Mouse (Mus musculus) midbrain, embryonic 16.5 days (tissue): ENCODE data around the gene Col10a1. TPM values are rescaled to one million over a fixed set of nuclear protein-coding genes. Genes with fewer than 3 reads are reported as not detected.
A peak's percentile ranks its signal among the peaks of the same experiment; 100 is the strongest.

Experiments
- ATAC-seq: fragments of 200-750 bp; cut with Nextera tagmentation; 2 replicates; pipeline ENCODE4 v1.8.0; 2017; ENCODE audit warnings: moderate TSS enrichment
- H3K27ac ChIP-seq: fragments of 300-500 bp; sonication (generic); 2 replicates; pipeline ENCODE4 v1.5.1; 2014; ENCODE audit warnings: mild to moderate bottlenecking, low read length, mixed read lengths
- H3K27me3 ChIP-seq: fragments of 300-500 bp; sonication (generic); 2 replicates; pipeline ENCODE4 v1.6.1; 2014; ENCODE audit warnings: low read depth, low read length, mixed read lengths; ENCODE audit not compliant: control insufficient read depth, insufficient read depth
- H3K36me3 ChIP-seq: fragments of 300-500 bp; sonication (generic); 2 replicates; pipeline ENCODE4 v1.6.1; 2014; ENCODE audit warnings: mild to moderate bottlenecking, low read length, moderate library complexity, mixed read lengths; ENCODE audit not compliant: control insufficient read depth, insufficient read depth
- H3K4me1 ChIP-seq: fragments of 300-500 bp; sonication (generic); 2 replicates; pipeline ENCODE4 v1.6.1; 2014; ENCODE audit warnings: mild to moderate bottlenecking, low read length, mixed read lengths; ENCODE audit not compliant: control insufficient read depth, insufficient read depth
- H3K4me2 ChIP-seq: fragments of 300-500 bp; sonication (generic); 2 replicates; pipeline ENCODE4 v1.6.1; 2014; ENCODE audit warnings: mild to moderate bottlenecking, low read length, mixed read lengths
- H3K4me3 ChIP-seq: fragments of 300-500 bp; sonication (generic); 2 replicates; pipeline ENCODE4 v1.5.1; 2014; ENCODE audit warnings: low read depth, mild to moderate bottlenecking, low read length, moderate library complexity, mixed read lengths
- H3K9ac ChIP-seq: fragments of 300-500 bp; sonication (generic); 2 replicates; pipeline ENCODE4 v1.6.1; 2014; ENCODE audit warnings: low read depth, low read length, mixed read lengths
- H3K9me3 ChIP-seq: fragments of 300-500 bp; sonication (generic); replicated peaks from 2 replicates; pipeline ENCODE4 v1.6.1; 2014; ENCODE audit warnings: mild to moderate bottlenecking, low read length, mixed read lengths; ENCODE audit not compliant: control insufficient read depth, poor library complexity, severe bottlenecking
- WGBS: fragments of 180-500 bp; shearing (Covaris S2); extraction: QIAGEN DNeasy Blood & Tissue Kit; methylation state at CpG from one replicate; pipeline ENCODE4 v1.1.7; 2014; 5-methylcytosine and 5-hydroxymethylcytosine counted together
- polyA plus RNA-seq: library from polyadenylated mRNA; unstranded; fragments of >200 nt; fragmentation: Nextera tagmentation; extraction: Ambion mirVana; gene quantifications from 2 replicates; pipeline ENCODE4 v1.2.1, GENCODE M21; 2015

Gene Col10a1
- 0.15 and 0.46 TPM in 2 replicates for polyA plus RNA-seq

DNA sequence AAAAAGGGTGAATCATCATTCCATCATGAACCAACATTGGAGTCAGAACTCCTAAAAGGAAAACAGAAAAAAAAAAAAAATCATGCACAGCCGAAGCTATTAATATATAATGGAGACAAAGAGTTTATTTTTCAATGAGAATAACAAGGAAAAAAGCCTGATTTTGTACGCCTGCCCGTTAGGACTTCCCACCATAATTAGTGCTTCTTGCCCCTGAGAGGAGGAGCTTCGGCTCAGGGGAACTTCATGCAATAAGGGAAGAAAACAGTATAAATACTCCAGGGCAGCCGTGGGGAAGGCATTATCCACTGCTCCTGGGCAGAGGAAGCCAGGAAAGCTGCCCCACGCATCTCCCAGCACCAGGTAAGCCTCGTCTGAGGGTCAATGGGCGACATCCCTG is at the start of gene Col10a1:
Col10a1 (plus strand) TSS at position 301 of the 400 bp plus-strand sequence.
- WGBS: 71% methylated on average over 8 of the region's 8 CpGs
- ATAC-seq: no peak
- Histone ChIP-seq H3K9me3 (no peaks in the 10 kb centered on the region), H3K27ac (no peak within 1 kb of the TSS), H3K4me3 (no peak within 1 kb of the TSS), H3K36me3 (no peaks in the 10 kb centered on the region), H3K9ac (no peak within 1 kb of the TSS), H3K27me3 (no peaks in the 10 kb centered on the region), H3K4me1 (no peaks in the 10 kb centered on the region), H3K4me2 (no peak within 1 kb of the TSS)

DNA sequence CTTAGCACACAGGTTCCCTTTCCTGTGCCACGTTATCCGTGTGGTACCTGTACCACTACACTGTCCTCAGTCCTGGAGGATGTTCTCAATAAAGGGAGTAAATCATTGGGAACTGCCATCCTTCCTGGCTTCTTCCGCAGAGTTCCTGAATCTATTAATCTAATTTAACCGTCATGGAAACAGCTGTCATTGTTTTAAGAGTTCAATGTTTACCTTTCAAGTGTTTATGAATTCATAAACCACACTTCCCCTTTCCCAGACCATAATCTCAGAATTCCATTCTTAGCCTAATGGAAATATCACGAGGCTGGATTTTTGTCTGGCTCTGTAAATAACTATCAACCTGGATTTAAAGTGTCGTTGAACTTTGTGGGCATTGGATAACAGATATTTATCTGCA is 48.8 kb upstream of the Col10a1 start:
- H3K27ac ChIP-seq: no peak overlapping the region
- ATAC-seq: no peak
- no peak overlapping the region for H3K4me3 ChIP-seq
- no peak overlapping the region for H3K4me2 ChIP-seq
- no peaks in the 10 kb centered on the region for H3K36me3 ChIP-seq
- WGBS: 84% methylated on average over 6 of the region's 6 CpGs
- no peaks in the 10 kb centered on the region for H3K9me3 ChIP-seq
- H3K27me3 ChIP-seq: no peaks in the 10 kb centered on the region
- H3K9ac ChIP-seq: no peak overlapping the region
- no peaks in the 10 kb centered on the region for H3K4me1 ChIP-seq

DNA sequence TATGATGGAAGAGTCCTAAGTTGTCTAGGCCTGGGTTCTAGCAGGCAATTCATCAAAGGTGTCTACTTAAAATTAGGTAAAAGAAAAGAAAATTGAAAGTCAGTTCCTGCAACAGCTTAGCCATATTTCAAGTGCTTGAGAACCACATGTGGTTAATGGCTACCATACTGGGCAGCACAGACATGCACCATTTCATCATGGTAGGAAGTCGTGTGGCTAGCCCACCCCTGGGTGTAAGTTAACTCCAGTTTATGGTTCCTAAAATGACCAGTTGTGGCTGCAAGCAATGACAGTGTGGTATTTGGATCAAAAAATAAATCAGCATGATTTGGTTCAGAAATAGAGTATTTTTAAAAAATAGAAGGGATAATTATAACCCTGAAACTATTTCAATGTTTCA is 47.9 kb upstream of the Col10a1 start:
- H3K4me3 ChIP-seq: no peak overlapping the region
- no peaks in the 10 kb centered on the region for H3K9me3 ChIP-seq
- H3K27ac ChIP-seq: no peak overlapping the region
- H3K36me3 ChIP-seq: no peaks in the 10 kb centered on the region
- no peak overlapping the region for H3K4me2 ChIP-seq
- H3K9ac ChIP-seq: no peak overlapping the region
- no peak for ATAC-seq
- H3K27me3 ChIP-seq: no peaks in the 10 kb centered on the region
- H3K4me1 ChIP-seq: no peaks in the 10 kb centered on the region
- WGBS: 92% methylated on average over 1 of the region's 1 CpGs

DNA sequence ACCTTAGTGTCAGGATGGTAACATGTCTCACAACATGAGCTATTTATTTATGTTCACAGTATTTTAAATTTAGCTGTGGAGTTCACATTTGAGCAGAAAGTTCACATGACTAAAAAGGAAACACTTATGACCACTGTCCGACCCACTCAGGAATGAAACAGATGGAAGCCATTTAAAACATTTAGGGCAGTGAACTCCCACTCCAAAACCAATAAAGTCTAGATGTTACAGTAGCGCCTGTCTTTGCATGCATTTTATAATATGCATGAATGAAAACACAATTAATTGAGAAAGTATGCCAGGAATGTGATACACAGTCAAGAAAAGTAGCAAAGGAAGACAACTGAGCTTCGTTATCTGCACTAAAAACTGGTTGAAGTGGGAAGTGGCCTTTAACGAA is 37.6 kb upstream of the Col10a1 start:
- no peaks in the 10 kb centered on the region for H3K27me3 ChIP-seq
- WGBS: 90% methylated on average over 4 of the region's 4 CpGs
- no peaks in the 10 kb centered on the region for H3K36me3 ChIP-seq
- H3K4me3 ChIP-seq: no peak overlapping the region
- no peaks in the 10 kb centered on the region for H3K9me3 ChIP-seq
- H3K9ac ChIP-seq: no peak overlapping the region
- H3K4me2 ChIP-seq: no peak overlapping the region
- no peak overlapping the region for H3K27ac ChIP-seq
- no peak for ATAC-seq
- H3K4me1 ChIP-seq: no peaks in the 10 kb centered on the region

DNA sequence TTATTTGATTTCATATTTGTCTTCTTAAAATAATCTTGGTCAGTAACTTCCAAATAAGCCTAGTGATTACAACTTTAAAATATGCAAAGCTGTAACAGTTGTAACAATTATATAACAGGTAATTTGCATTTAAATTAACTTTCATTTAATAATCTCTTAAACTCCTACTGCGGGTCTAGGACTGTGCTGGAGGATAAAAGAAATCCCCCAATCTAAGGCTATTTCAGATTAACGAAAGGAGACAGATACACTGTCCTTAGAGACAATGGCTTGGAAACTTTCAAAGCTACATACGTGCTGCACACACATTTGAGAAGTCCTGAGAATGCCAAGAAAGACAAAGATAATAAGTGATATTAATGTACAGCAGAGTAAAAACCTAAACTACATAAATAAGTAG is 31.5 kb upstream of the Col10a1 start:
- Histone ChIP-seq H3K36me3 (no peaks in the 10 kb centered on the region), H3K27me3 (no peaks in the 10 kb centered on the region), H3K4me1 (no peaks in the 10 kb centered on the region), H3K4me2 (no peak overlapping the region), H3K9me3 (no peaks in the 10 kb centered on the region), H3K4me3 (no peak overlapping the region), H3K9ac (no peak overlapping the region), H3K27ac (no peak overlapping the region)
- 35% methylated on average over 3 of the region's 3 CpGs for WGBS
- ATAC-seq: peak; percentile 60; the same call in 1 of the 2 replicates

DNA sequence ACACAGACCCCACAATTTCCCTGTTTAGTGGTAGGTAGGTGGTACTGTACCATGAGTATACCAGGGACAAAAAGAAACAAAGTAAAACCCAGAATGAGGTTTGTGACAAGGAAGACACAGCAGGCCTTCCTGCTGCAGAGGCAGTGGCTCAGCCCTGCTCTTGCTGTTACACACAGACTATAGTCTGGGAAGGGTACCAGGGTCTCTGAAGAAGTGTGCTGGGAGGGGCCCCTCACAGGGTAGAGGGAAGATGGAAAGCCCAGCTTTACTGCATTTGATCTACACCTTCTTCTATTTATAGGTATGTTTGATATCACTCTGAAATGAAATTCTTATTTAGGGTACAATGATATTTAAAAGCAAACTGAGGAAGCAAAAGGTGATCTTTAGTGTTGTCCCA is 26.0 kb upstream of the Col10a1 start:
- Histone ChIP-seq H3K27me3 (no peaks in the 10 kb centered on the region), H3K4me2 (no peak overlapping the region), H3K27ac (no peak overlapping the region), H3K9me3 (no peaks in the 10 kb centered on the region), H3K36me3 (no peaks in the 10 kb centered on the region), H3K4me3 (no peak overlapping the region), H3K9ac (no peak overlapping the region), H3K4me1 (no peaks in the 10 kb centered on the region)
- ATAC-seq: no peak

DNA sequence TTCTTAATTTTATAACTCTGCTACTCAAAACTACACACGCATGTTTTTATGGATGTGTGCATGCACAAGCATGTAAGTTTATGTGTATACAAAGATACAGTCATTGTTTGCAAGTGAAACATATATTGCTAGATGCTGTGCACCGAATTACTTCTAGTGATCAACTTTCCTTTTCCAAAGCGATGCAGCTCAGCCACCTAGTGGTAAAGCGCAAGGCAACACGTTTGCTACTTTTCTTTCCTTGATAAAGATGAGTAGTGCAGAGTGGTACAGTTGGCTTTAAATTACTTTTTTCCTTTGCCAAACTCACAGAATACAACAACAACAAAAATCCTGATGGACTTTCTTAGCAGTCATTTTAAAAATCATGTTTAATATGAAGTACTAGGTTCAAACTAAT is 21.6 kb upstream of the Col10a1 start:
- H3K27me3 ChIP-seq: no peaks in the 10 kb centered on the region
- H3K4me2 ChIP-seq: no peak overlapping the region
- WGBS: 67% methylated on average over 5 of the region's 5 CpGs
- H3K27ac ChIP-seq: no peak overlapping the region
- no peaks in the 10 kb centered on the region for H3K36me3 ChIP-seq
- no peaks in the 10 kb centered on the region for H3K9me3 ChIP-seq
- ATAC-seq: no peak
- no peak overlapping the region for H3K9ac ChIP-seq
- H3K4me3 ChIP-seq: no peak overlapping the region
- no peaks in the 10 kb centered on the region for H3K4me1 ChIP-seq

DNA sequence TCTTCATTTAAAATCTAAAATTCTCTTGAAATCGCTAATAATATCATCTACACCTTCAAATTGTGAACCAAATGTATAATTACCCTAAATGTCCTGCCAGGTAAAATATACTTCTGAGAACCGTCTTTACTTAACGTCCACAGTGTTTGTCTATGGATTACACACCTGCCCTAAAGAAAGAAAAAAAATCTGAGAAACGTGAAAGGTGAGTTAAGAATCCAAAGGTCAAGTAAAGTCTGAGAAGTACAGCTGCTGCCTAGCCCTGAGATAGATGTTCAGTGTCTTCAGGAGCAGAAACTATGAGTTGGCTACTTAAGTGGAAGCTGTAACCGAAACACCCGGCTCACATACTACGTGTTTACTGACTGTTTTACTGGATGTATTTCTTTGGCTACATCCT is 16.4 kb upstream of the Col10a1 start:
- WGBS: 91% methylated on average over 7 of the region's 7 CpGs
- H3K36me3 ChIP-seq: no peaks in the 10 kb centered on the region
- no peaks in the 10 kb centered on the region for H3K9me3 ChIP-seq
- ATAC-seq: no peak
- no peak overlapping the region for H3K27ac ChIP-seq
- no peak overlapping the region for H3K4me3 ChIP-seq
- no peaks in the 10 kb centered on the region for H3K4me1 ChIP-seq
- H3K4me2 ChIP-seq: no peak overlapping the region
- H3K27me3 ChIP-seq: no peaks in the 10 kb centered on the region
- no peak overlapping the region for H3K9ac ChIP-seq

DNA sequence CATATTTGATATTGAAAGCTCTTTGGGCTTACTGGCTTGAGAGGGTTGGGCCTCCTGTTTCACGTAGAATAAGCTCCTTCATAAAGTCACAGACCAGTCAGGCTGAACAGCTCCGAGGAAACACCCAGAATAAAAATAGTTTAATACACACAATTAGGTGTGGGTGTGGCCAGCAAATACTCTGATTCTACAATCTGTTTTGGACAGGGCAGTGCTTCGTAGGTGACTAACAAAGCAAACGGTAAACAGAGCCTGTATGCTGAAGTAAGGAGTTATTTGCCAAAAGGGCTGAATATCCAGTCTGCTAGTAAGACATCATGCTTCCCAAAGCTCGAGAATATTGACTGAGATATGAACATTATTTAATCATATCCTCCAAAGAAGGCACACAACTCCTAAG is 4.1 kb upstream of the Col10a1 start:
- Histone ChIP-seq H3K9me3 (no peaks in the 10 kb centered on the region), H3K4me3 (no peak overlapping the region), H3K27me3 (no peaks in the 10 kb centered on the region), H3K9ac (no peak overlapping the region), H3K36me3 (no peaks in the 10 kb centered on the region), H3K4me2 (no peak overlapping the region), H3K4me1 (no peaks in the 10 kb centered on the region), H3K27ac (no peak overlapping the region)
- 80% methylated on average over 5 of the region's 5 CpGs for WGBS
- no peak for ATAC-seq

DNA sequence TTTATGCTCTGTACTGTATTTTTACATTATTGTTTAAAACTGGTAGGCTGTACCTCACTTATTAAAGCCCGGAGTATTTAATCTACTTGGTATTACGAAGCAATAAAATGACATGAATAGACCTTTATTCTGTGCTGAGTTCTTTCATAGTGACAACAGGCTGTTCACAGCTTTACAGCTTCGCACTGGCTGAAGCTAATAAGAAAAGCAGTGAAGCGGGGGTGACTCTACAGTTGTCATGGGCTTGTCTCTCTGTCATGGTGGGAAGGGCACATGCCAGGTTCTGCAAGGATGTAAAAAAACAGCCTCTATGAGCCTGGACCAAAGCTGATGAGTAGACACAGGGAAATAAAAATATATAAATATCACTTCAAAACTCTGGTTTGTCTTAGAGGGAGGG is 7.2 kb downstream of the Col10a1 start:
- Histone ChIP-seq H3K4me1 (no peaks in the 10 kb centered on the region), H3K9ac (no peak overlapping the region), H3K9me3 (no peaks in the 10 kb centered on the region), H3K27ac (no peak overlapping the region), H3K36me3 (no peaks in the 10 kb centered on the region), H3K4me2 (no peak overlapping the region), H3K27me3 (no peaks in the 10 kb centered on the region), H3K4me3 (no peak overlapping the region)
- ATAC-seq: no peak
- 35% methylated on average over 4 of the region's 4 CpGs for WGBS
